Mouse (Mus musculus): ENCODE data around the gene H2-T3. TPM values are rescaled to one million over a fixed set of nuclear protein-coding genes. Genes with fewer than 3 reads are reported as not detected.
"Not testable (repeated sequence)": the region's sequence is repeated elsewhere in the genome, so short reads cannot be mapped to it uniquely, and the experiment has no call there.

The H2-T3 gene
- polyA plus RNA-seq, 1 experiment from 2014 or later, result not detected

DNA sequence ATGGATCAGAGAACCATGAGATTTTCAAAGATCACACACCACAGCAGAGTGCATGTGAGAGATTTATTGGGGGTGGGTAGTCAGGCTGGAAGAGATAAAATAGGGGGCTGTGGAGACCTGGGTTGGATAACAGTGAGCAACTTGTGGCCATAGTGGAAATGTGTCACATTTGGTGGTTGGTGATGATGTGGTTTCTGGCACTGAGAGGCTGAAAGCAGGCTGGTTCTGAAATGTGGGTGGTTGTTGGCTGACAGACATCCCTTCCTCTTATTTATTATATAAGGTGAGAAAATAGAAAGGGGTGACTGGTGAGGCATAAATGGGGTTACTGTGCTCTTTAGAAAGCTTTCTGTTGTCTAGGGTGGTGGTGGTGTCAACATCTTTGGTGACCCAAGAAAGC, 20.3 kb downstream of the H2-T3 start:
- no peak overlapping the region for H3K27ac ChIP-seq
- no peak for DNase-seq (ENCODE audit: low spot score)
- no peaks in the 10 kb centered on the region for H3K36me3 ChIP-seq
- H3K4me3 ChIP-seq, result no peak overlapping the region
- H3K9me3 ChIP-seq, result no peaks in the 10 kb centered on the region
- peaks cover 63% of the 10 kb centered on the region for H3K27me3 ChIP-seq (ENCODE audit: insufficient read depth, poor library complexity, severe bottlenecking)
- H3K4me1 ChIP-seq, result peaks cover 11% of the 10 kb centered on the region

GRCm38 (mm10) chr17:36169094-36169493, 21.0 kb downstream of the H2-T3 start:
- H3K9me3 ChIP-seq; DNase-seq (ENCODE audit: low spot score); H3K4me3 ChIP-seq; H3K36me3 ChIP-seq; H3K27ac ChIP-seq: not testable (repeated sequence)
- Histone ChIP-seq H3K27me3 (ENCODE audit: insufficient read depth, poor library complexity, severe bottlenecking) (peaks cover 69% of the 10 kb centered on the region), H3K4me1 (peaks cover 11% of the 10 kb centered on the region)
- WGBS, result 14% methylated on average over 1 of the region's 1 CpGs

GRCm38 (mm10) chr17:36168039-36168652, 21.9 kb downstream of the H2-T3 start, which contains the start of gene Gm8909:
Gene Gm8909 (minus strand): TSS chr17:36168537.
- DNase-seq (ENCODE audit: low spot score), result no peak
- H3K9me3 ChIP-seq, result no peaks in the 10 kb centered on the region
- no peak within 1 kb of the TSS for H3K27ac ChIP-seq
- H3K36me3 ChIP-seq, result no peaks in the 10 kb centered on the region
- H3K4me3 ChIP-seq, result peak within 1 kb of the TSS; percentile 50
- WGBS, result 3% methylated on average over 63 of the region's 63 CpGs
- H3K27me3 ChIP-seq (ENCODE audit: insufficient read depth, poor library complexity, severe bottlenecking), result peaks cover 79% of the 10 kb centered on the region
- peaks cover 11% of the 10 kb centered on the region for H3K4me1 ChIP-seq

- H3K4me1 ChIP-seq, result peaks cover 11% of the 10 kb centered on the region
- peaks cover 86% of the 10 kb centered on the region for H3K27me3 ChIP-seq (ENCODE audit: insufficient read depth, poor library complexity, severe bottlenecking)
- DNase-seq (ENCODE audit: low spot score), result no peak
- H3K36me3 ChIP-seq, result no peaks in the 10 kb centered on the region
- no peaks in the 10 kb centered on the region for H3K9me3 ChIP-seq
- H3K4me3 ChIP-seq, result peak overlapping the region; percentile 50
- WGBS, result 1% methylated on average over 51 of the region's 51 CpGs
- H3K27ac ChIP-seq, result no peak overlapping the region
These were observed 22.6 kb downstream of the H2-T3 start for GRCm38 (mm10) chr17:36167306-36168038.

GRCm38 (mm10) chr17:36166901-36167300, 23.2 kb downstream of the H2-T3 start:
- not testable (repeated sequence) for H3K9me3 ChIP-seq; DNase-seq (ENCODE audit: low spot score); H3K4me3 ChIP-seq; H3K36me3 ChIP-seq; H3K27ac ChIP-seq
- H3K4me1 ChIP-seq, result peaks cover 11% of the 10 kb centered on the region
- peaks cover 91% of the 10 kb centered on the region for H3K27me3 ChIP-seq (ENCODE audit: insufficient read depth, poor library complexity, severe bottlenecking)
- 21% methylated on average over 2 of the region's 2 CpGs for WGBS

GRCm38 (mm10) chr17:36161129-36162051, 28.7 kb downstream of the H2-T3 start:
- Histone ChIP-seq H3K36me3 (no peaks in the 10 kb centered on the region), H3K27me3 (ENCODE audit: insufficient read depth, poor library complexity, severe bottlenecking) (peaks cover 90% of the 10 kb centered on the region), H3K4me3 (peak overlapping the region; percentile 46), H3K4me1 (peaks cover 8% of the 10 kb centered on the region), H3K27ac (no peak overlapping the region), H3K9me3 (no peaks in the 10 kb centered on the region)
- DNase-seq (ENCODE audit: low spot score), result no peak
- 2% methylated on average over 56 of the region's 56 CpGs for whole genome bisulfite sequencing

- H3K27me3 ChIP-seq (ENCODE audit: insufficient read depth, poor library complexity, severe bottlenecking), result peaks cover 90% of the 10 kb centered on the region
- WGBS, result 13% methylated on average over 11 of the region's 11 CpGs
These were observed 31.8 kb downstream of the H2-T3 start for GRCm38 (mm10) chr17:36158264-36158663.

GRCm38 (mm10) chr17:36157782-36158181, 32.3 kb downstream of the H2-T3 start:
- DNase-seq (ENCODE audit: low spot score); H3K27ac ChIP-seq; H3K4me1 ChIP-seq; H3K36me3 ChIP-seq; H3K9me3 ChIP-seq: not testable (repeated sequence)
- peaks cover 90% of the 10 kb centered on the region for H3K27me3 ChIP-seq (ENCODE audit: insufficient read depth, poor library complexity, severe bottlenecking)
- WGBS, result under 1% methylated on average over 36 of the region's 36 CpGs
- peak overlapping the region; percentile 51 for H3K4me3 ChIP-seq

More at GRCm38 (mm10) chr17:36158264-36158663, 31.8 kb downstream of the H2-T3 start:
- DNase-seq (ENCODE audit: low spot score); H3K27ac ChIP-seq; H3K9me3 ChIP-seq; H3K4me1 ChIP-seq; H3K36me3 ChIP-seq: not testable (repeated sequence)
- peak overlapping the region; percentile 51; the same call in 1 of the 2 replicates for H3K4me3 ChIP-seq

DNA sequence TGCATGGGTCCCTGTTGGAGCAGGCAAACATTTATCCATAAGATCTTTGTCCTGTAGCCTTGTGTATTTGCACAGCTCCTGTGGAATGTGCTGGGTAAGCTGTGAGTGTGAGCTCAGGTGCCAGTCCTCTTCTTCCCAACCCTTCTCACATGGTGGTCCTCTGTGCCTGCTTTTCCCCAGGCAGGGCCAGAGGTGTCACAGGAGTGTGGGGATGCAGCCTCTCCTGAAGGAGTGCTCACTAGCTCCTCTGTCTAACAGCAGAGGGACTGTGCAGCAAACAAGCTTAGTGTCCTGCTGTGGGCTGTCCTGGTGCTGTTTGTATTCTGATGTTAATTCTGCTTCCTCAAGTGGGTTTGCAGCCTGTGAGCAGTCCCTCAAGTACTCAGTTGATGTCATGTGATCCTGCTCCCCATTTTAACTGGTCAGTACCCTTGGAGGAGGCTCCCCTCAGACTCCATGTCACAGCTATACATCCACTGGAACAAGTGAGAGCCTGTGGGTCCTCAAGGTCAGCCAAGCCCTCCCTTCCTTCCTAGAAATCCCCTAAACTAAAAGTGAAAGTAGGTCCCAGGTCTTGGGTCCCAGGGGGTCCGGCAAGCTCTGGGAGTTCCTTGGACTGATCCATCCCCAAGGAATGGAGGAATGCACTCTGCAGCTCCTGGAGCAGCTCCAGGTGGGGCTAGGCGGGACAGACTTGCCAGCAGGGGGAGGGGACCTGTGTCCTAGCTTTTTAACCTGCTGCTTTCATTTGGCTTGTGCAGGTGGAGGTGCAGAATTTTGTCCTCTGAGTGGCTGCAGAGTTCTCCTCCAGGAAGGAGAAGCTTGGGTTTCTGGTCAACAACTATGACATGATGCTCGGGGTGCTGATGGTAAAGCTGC, 35.6 kb downstream of the H2-T3 start:
- 22% methylated on average over 3 of the region's 3 CpGs for WGBS
- Histone ChIP-seq H3K27me3 (ENCODE audit: insufficient read depth, poor library complexity, severe bottlenecking) (peaks cover 70% of the 10 kb centered on the region), H3K4me1 (peaks cover 3% of the 10 kb centered on the region; the same call in 1 of the 2 replicates), H3K9me3 (no peaks in the 10 kb centered on the region), H3K27ac (no peak overlapping the region), H3K4me3 (no peak overlapping the region), H3K36me3 (no peaks in the 10 kb centered on the region)
- DNase-seq (ENCODE audit: low spot score), result no peak

DNA sequence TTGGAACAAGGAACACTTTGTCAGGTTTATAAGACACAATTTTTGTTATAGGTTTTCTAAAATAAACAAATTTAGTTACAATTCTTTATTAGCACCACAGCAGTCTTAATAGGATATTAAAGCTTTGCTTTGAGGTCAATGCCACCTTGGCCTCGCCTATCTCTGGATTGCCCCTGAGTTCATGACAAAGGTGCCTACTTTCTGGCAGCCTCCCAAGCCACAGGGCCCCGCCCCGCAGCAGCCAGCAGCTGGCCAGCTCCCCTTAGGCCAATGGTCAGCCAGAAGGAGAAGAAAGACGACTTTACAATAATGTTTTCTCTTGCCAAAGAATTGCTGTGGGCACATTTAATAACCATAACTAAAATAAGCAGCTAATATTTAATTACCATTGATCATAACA, 38.9 kb downstream of the H2-T3 start:
- H3K36me3 ChIP-seq; DNase-seq (ENCODE audit: low spot score); H3K4me3 ChIP-seq; H3K4me1 ChIP-seq; H3K27ac ChIP-seq; H3K9me3 ChIP-seq: not testable (repeated sequence)
- peaks cover 63% of the 10 kb centered on the region for H3K27me3 ChIP-seq (ENCODE audit: insufficient read depth, poor library complexity, severe bottlenecking)
- WGBS, result 46% methylated on average over 4 of the region's 4 CpGs

GRCm38 (mm10) chr17:36148468-36148867, 41.6 kb downstream of the H2-T3 start:
- DNase-seq (ENCODE audit: low spot score); H3K4me3 ChIP-seq; H3K27ac ChIP-seq; H3K36me3 ChIP-seq; H3K4me1 ChIP-seq; H3K9me3 ChIP-seq: not testable (repeated sequence)
- 71% methylated on average over 5 of the region's 5 CpGs for WGBS
- H3K27me3 ChIP-seq (ENCODE audit: insufficient read depth, poor library complexity, severe bottlenecking), result peaks cover 61% of the 10 kb centered on the region

- H3K36me3 ChIP-seq; H3K9me3 ChIP-seq; H3K4me3 ChIP-seq; H3K27ac ChIP-seq; DNase-seq (ENCODE audit: low spot score); H3K4me1 ChIP-seq: not testable (repeated sequence)
- H3K27me3 ChIP-seq (ENCODE audit: insufficient read depth, poor library complexity, severe bottlenecking), result peaks cover 59% of the 10 kb centered on the region
- 75% methylated on average over 1 of the region's 1 CpGs for WGBS
These were observed 43.1 kb downstream of the H2-T3 start for GRCm38 (mm10) chr17:36146937-36147336.
